Mouse (Mus musculus): Measurements from ENCODE around the gene Ccsap.

DNA sequence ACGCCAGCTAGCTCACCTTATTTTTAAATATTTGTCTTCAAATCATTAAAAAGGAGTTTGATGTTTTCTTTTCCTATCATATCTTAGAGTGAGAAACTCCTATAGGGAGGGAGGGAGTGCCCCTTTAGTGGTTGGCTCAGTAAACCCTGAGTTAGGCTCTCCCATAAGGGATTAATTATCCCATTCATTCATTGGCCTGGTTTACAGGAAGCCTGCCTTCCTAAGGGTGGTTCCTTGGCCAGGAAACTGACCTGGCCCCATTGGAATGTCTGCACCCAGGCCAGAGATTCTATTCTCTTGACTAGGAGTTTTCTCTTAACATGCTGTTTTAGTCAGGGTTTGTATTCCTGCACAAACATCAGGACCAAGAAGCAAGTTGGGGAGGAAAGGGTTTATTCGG lies 27.9 kb upstream of the Ccsap start:
- no peak for TF ChIP-seq CTCF (IDR thresholded peaks at IDR 0.05; ENCODE audit: control insufficient read depth, insufficient read depth, insufficient read length)
- TF ChIP-seq USF1 (IDR thresholded peaks at IDR 0.05; ENCODE audit: low read depth), result no peak
- TF ChIP-seq MAX (IDR thresholded peaks at IDR 0.05), result no peak
- TF ChIP-seq MYOD1 (IDR thresholded peaks at IDR 0.05; ENCODE audit: control insufficient read depth, insufficient read length, low read depth), result no peak
